In genomic region chr14:25458111-25459015, GRCm38 (mm10) we compare ENCODE assay signal across 8 mouse cellular contexts. TPM values are rescaled to one million over a fixed set of nuclear protein-coding genes. Genes with fewer than 3 reads are reported as not detected.
DNase-seq lines count a peak whose midpoint lies in the region; ATAC-seq and TF ChIP-seq lines count a peak whose summit lies in the region.

No protein-coding gene starts in this region.

- TF ChIP-seq CTCF in liver, postnatal 0 days (IDR thresholded peaks at IDR 0.05; ENCODE audit: low read depth) = peak; percentile 22; the same call in 1 of the 2 replicates

- DNase-seq in cerebellum, adult 11 months = peak; percentile 59
- DNase-seq in cerebellum, adult 9-10 months = no peak
- DNase-seq in urinary bladder, postnatal 14 days (ENCODE audit: low spot score) = peak; percentile 46
- DNase-seq in urinary bladder, postnatal 10 days (ENCODE audit: low spot score) = no peak
- peak; percentile 62 for DNase-seq in kidney, adult 11 months
- DNase-seq in liver, postnatal 0 days = peak; percentile 41
- peak; percentile 52 for DNase-seq in splenic B cell, adult 2 months (ENCODE audit: low read depth, low spot score)

- ATAC-seq in forebrain, embryonic 13.5 days = peak; percentile 19
- ATAC-seq in liver, postnatal 0 days = no peak

- H3K9ac ChIP-seq in forebrain, embryonic 13.5 days = peak overlapping the region; percentile 100
- peak overlapping the region; percentile 75 for H3K9ac ChIP-seq in liver, postnatal 0 days (replicated peaks)

- no peak for TF ChIP-seq EP300 in liver, postnatal 0 days (IDR thresholded peaks at IDR 0.05; ENCODE audit: low read depth)

- H3K36me3 ChIP-seq in forebrain, embryonic 13.5 days (ENCODE audit: poor library complexity, severe bottlenecking) = no peaks in the 10 kb centered on the region
- no peaks in the 10 kb centered on the region for H3K36me3 ChIP-seq in liver, postnatal 0 days (replicated peaks; ENCODE audit: insufficient read depth, low read length)
- no peaks in the 10 kb centered on the region for H3K36me3 ChIP-seq in splenic B cell, adult 2 months (ENCODE audit: control insufficient read depth, insufficient read depth, low read length, poor library complexity, severe bottlenecking)

- H3K27me3 ChIP-seq in forebrain, embryonic 13.5 days = no peaks in the 10 kb centered on the region
- no peaks in the 10 kb centered on the region for H3K27me3 ChIP-seq in liver, postnatal 0 days (ENCODE audit: insufficient read depth, low read length)
- no peaks in the 10 kb centered on the region for H3K27me3 ChIP-seq in splenic B cell, adult 2 months (ENCODE audit: control insufficient read depth, insufficient read depth, low read length, poor library complexity, severe bottlenecking)

- H3K4me3 ChIP-seq in forebrain, embryonic 13.5 days = peak overlapping the region; percentile 96
- peak overlapping the region; percentile 80 for H3K4me3 ChIP-seq in liver, postnatal 0 days (ENCODE audit: low read depth, low read length)

- H3K4me2 ChIP-seq in forebrain, embryonic 13.5 days = peak overlapping the region; percentile 94
- H3K4me2 ChIP-seq in liver, postnatal 0 days (ENCODE audit: low read depth, low read length) = peak overlapping the region; percentile 99

- H3K4me1 ChIP-seq in forebrain, embryonic 13.5 days = peaks cover 50% of the 10 kb centered on the region
- H3K4me1 ChIP-seq in liver, postnatal 0 days (ENCODE audit: insufficient read depth) = peaks cover 29% of the 10 kb centered on the region

- WGBS in forebrain, embryonic 13.5 days = under 1% methylated on average over 37 of the region's 37 CpGs
- under 1% methylated on average over 37 of the region's 37 CpGs for WGBS in liver, postnatal 0 days (ENCODE audit: insufficient replicate concordance)

- H3K9me3 ChIP-seq in forebrain, embryonic 13.5 days (replicated peaks) = no peaks in the 10 kb centered on the region
- no peaks in the 10 kb centered on the region for H3K9me3 ChIP-seq in liver, postnatal 0 days (ENCODE audit: low read length)

- H3K27ac ChIP-seq in forebrain, embryonic 13.5 days = peak overlapping the region; percentile 99
- H3K27ac ChIP-seq in liver, postnatal 0 days (ENCODE audit: low read depth) = peak overlapping the region; percentile 99

RNA-seq across cellular contexts. Expression of gene Zmiz1, which starts 0.6 kb away (rescaled TPM):
- polyA plus RNA-seq in forebrain, embryonic 13.5 days (2015; fragmentation: Nextera tagmentation; extraction: Ambion mirVana) = 57.2 and 61.3 TPM in 2 replicates
- polyA plus RNA-seq in liver, postnatal 0 days (2015; fragmentation: Nextera tagmentation; extraction: Ambion mirVana) = 3.6 and 4.3 TPM in 2 replicates

Comparison
In these comparisons a context has a peak if more than half of its experiments do, and no peak if none do; other contexts are left out.
1. DNase-seq: peak in cerebellum, adult 11 months (single experiment), urinary bladder, postnatal 14 days (single experiment), kidney, adult 11 months (single experiment), liver, postnatal 0 days (single experiment) and splenic B cell, adult 2 months (single experiment); none in cerebellum, adult 9-10 months (single experiment) and urinary bladder, postnatal 10 days (single experiment).
2. RNA of gene Zmiz1, which starts 0.6 kb away (polyA plus RNA-seq): 57.2 to 61.3 TPM in forebrain, embryonic 13.5 days; 3.6 to 4.3 TPM in liver, postnatal 0 days; every median in the first group is over 10 times any median in the second.